Mouse (Mus musculus): ENCODE data around the gene Cct5.

- TF ChIP-seq CTCF (IDR thresholded peaks at IDR 0.05) (no peak), EP300 (IDR thresholded peaks at IDR 0.05) (no peak)
These were observed 45.6 kb upstream of the Cct5 start for GRCm38 (mm10) chr15:31647225-31647624.
